Mouse (Mus musculus): ENCODE measurements around the gene Slc9a5.
A peak's percentile ranks its signal among the peaks of the same experiment; 100 is the strongest.

Gene Slc9a5

DNA sequence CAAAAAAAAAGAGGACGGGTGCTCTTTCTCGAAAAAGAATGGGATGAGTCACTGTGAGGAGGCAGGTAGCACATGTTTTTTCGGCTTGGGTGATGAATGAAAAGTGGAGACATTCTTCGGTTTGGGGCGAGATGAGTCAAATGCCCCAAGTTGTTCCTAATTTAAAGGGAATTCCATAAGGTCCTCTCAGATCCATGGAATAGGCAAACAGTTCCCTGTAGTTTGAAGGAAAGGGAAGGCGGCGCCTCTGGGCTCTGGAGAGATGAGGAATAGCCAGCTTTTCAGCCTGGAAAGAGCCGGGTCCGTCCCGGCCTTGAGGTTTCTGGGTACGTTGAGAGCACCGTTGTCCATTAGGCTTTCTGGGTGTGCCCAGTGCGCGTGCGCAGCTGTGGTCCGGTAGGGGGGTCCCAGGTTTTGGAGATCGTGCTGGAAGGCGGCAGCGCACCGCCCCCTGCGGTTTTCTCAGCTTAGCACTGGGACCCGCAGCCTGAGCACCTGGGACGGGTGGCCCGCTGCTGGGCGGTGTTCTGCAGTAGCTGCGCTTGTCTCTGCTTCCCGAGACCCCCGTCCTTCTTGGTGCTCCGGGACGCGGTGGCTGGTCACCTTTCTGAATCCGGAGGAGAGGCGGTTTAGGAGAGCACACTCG is at the start of gene Slc9a5:
TSS of gene Slc9a5 (plus strand) at position 394 of the 646 bp plus-strand sequence.
- peak; percentile 89 for DNase-seq (ENCODE audit: low spot score)

DNA sequence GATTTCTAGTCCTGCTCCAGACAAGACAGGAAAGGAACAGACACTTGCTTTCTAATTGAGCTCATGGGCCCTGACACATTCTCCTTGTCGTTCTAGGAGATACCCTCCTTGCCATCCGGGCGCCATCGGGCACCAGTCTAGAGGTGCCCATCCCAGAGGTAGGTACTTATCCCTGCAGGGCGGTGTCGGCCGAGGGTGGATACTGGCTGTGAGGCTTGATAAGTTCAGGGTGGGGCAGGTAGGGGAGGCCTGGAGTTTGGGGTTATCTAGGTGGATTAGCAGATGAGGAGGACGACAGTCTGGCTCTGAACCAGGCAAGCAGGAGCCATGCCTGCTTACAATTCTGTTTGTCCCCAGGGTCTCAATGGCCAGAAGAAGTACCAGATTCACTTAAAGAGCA is 48.7 kb upstream of the Slc9a5 start:
- no peak for DNase-seq (ENCODE audit: low spot score)

DNA sequence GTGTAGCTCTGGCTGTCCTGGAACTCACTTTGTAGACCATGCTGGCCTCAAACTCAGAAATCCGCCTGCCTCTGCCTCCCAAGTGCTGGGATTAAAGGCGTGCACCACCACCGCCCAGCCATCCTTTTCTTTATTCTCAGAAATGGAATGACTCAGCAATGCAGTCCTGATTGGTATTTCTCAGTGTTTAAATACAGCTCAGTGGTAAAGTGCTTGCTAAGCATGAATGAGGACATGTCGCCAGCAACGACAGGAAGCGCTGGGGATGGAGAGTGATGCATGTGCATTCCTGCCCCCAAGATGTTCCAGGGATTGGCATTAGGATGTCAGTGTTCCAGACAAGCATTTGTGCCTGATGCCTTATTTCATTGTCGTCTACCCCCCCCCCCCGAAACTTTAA is 45.2 kb upstream of the Slc9a5 start:
- no peak for DNase-seq (ENCODE audit: low spot score)

DNA sequence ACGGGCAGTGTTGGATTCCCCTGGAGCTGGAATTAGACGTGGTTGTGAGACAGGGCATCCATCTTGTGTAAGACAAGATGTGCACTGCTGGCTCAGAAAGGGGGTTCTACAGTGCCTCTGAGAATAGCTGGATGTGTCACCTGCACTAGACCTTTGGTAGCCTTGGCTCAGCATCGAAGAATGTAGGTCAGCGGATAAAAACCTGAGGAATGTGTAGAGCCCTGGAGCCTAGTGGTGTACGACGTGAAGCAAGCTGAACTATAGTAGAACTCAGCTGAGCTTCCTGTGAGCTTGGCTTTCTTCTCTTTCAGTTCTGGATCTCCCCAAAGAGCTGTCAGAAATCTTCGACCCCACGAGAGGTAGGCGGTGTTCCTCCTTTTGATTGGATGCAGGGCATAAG is 44.8 kb upstream of the Slc9a5 start:
- DNase-seq (ENCODE audit: low spot score), result no peak

DNA sequence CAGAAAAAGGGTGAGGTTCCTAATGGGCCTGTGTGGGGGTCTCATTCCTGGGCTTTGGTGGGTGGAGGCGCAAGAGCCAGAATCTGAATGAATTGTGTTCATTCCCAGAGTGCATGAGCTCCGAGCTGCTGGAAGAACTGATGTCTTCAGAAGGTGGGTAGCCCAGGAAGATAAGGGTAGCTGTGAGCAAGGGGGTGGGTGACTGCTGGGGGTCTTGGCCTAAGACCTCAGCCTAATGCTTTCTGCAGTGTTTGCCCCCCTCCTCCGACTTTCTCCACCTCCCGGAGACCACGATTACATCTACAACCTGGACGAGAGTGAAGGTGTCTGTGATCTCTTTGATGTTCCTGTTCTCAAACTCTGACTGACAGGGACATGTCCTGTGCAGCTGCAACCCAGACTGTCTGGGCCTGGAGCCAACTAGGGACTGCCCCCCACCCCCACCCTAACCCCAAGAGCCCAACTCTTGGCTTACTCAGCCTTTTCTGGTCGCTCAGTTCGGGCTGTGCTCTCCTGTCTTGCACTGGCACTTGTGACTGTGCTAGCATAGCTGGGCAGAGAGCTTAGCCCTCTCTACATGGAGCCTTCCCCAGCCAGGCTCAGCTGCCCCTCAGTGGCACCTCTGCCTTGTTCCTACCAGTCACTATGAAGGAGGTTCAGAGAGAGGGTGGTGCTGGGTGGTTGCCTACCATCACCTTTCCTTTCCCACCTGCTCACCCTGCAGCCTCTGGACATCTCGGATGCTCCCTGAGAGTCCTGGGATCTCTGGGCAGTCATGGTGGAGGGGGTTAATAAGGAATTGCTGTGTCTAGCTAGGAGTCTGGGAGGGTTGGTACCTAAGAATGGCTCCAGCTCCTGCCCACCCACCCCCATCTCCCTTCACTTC is 44.1 kb upstream of the Slc9a5 start:
- DNase-seq (ENCODE audit: low spot score), result no peak

DNA sequence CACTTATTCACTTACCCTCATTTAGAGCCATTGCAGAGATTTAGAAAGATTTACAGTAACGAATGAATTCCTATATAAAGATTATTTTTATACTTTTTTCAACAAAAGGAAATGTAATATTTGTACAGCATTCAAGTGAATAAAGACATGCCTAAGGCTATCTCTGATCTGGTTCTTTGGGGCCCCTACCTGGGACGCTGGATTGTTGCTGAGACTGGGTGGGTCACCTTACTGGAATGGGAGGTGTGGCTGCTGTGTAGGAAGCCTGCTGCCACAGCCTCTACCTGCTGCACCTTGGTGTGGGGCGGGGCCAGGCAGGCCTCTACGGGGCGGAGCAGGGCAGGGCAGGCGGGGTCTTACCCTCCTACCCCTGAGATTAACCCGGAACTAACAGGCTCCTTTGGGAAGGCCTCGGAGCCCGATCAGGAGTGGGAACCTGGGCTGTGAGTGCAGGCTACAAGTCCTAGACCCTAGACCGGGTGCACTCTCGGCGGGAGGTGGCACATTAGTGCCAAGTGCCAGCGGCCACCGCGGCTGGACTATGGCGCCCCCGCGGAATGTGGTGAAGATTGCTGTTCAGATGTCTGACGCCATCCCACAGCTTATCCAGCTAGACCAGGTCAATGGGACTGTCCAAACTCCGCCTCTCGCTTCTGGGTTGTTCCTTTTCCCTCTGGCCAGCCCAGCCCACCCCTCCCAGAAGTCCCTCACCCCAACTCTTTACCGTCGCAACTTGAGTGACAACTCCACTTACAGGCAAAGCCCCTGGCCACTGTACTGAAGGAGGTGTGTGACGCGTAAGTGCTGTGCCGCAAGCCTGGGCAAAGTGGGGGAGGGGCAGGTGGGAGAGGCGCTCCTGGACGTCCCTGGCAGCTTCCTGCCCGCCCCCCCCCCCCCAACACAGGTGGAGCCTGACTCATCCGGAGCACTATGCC is 43.2 kb upstream of the Slc9a5 start, which contains the start of gene Elmo3:
TSS of gene Elmo3 (plus strand) at position 391 of the 935 bp plus-strand sequence.
- DNase-seq (ENCODE audit: low spot score), result peak; percentile 54

DNA sequence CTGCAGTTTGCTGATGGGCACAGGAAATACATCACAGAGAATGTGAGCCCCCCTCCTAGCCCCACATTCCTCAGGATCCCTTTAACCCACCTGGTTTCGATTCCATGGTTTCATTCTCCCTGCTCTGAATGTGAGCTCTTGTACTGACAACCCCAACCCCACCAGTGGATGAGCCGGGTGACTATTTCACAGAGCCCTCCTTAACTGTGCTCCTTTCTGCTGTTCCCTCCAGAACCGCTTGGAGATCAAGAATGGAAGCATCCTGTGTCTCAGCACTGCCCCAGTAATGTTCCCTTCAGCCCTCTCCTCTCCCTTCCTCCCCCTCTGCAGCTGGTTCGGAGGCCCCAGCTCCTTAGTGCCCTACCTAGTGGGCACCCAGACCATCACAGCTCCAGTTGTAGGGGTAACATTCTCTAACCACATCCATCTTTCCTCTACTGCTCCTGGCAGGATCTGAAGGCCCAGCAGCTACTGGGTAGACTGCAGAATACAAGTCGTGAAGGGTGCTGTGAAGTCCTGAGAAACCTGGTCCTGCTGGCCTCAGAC is 42.4 kb upstream of the Slc9a5 start:
- no peak for DNase-seq (ENCODE audit: low spot score)

DNA sequence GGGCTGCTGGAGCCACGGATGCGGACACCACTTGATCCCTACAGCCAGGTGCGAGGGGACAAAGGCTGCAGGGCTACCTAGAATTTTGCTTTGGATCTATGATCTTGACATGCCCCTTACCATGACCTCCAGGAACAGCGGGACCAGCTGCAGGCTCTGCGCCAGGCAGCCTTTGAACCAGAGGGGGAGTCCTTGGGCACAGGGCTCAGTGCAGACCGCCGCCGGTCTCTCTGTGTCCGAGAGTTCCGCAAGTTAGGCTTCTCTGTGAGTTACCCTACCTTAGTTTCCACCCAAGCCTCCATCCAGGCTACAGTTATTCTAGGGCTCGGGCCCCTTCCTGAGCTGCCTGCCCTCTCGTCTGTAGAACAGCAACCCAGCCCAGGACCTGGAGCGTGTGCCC is 41.0 kb upstream of the Slc9a5 start:
- no peak for DNase-seq (ENCODE audit: low spot score)

DNA sequence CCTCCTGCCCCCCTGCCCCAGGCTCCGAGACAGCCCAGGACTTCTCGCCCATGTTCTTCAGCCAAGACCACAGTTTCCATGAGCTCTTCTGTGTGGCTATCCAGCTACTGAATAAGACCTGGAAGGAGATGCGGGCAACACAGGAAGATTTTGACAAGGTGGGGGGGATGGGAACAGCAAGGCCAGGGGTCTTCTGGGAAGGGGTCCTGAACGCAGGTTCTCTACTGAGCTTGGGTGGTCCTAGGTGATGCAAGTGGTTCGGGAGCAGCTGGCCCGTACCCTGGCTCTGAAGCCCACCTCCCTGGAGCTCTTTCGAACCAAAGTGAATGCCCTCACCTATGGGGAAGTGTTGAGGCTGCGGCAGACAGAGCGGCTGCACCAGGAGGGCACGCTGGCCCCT is 40.2 kb upstream of the Slc9a5 start:
- DNase-seq (ENCODE audit: low spot score), result no peak

DNA sequence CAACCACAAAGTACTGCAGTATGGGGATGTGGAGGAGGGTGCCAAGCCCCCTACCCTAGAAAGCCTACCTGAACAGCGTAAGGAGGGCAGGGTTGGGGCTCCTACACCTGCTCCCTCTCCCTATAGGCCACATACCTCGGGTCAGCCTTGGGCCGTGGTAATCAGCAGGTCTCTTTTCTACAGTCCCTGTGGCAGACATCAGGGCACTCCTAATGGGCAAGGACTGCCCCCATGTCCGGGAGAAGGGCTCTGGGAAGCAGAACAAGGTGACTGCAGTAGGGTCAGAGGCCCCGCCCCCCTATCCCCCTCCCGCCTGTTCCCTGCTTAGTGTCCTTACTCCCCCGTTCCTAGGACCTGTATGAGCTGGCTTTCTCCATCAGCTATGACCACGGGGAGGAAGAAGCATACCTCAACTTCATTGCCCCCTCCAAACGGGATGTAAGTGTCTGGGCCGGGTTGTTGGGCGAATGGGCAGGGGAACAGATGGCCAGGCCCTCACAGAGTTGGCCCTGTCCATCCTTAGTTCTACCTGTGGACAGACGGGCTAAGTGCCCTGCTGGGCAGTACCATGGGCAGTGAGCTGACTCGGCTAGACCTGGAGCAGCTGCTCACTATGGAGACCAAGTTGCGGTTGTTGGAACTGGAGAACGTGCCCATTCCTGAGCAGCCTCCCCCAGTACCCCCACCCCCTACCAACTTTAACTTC is 39.3 kb upstream of the Slc9a5 start:
- no peak for DNase-seq (ENCODE audit: low spot score)

DNA sequence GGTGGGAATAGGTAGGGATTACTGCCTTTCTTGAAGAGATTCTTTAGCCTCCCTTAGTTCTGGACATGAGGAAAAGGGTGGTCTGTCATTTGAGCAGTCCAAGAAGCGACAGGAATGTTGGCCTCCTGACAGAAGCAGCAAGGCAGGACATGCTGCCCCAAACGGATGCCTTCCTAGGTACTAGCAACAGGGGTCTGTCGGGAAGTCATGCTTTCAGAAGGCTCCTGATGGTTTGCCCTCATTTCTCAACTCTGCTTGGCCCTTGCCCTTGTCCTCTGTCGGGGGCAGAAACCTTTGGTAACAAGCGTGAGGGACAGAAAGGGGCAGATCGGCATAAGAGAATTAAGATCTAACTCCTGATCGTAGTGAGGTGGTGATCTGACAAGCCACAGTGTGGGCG is 38.5 kb upstream of the Slc9a5 start:
- DNase-seq (ENCODE audit: low spot score), result no peak

DNA sequence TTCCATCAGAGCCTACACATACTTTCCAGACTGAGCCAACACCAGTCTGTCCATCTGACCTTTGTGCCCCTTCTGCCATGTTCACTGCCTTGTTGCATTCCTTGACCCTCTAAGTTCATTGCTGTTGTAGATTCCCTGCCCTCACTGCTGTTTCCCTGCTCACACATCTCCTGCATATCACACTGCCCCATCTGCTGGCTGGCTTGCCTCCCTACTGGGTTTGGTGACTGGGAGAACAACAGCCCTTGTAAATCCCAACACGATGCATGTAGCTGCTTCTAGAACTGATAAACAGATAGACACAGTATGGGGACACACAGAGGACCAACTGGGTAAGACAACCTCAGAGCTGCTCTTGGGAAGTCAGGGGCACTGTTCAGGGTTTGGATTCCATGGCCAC is 36.9 kb upstream of the Slc9a5 start:
- no peak for DNase-seq (ENCODE audit: low spot score)

DNA sequence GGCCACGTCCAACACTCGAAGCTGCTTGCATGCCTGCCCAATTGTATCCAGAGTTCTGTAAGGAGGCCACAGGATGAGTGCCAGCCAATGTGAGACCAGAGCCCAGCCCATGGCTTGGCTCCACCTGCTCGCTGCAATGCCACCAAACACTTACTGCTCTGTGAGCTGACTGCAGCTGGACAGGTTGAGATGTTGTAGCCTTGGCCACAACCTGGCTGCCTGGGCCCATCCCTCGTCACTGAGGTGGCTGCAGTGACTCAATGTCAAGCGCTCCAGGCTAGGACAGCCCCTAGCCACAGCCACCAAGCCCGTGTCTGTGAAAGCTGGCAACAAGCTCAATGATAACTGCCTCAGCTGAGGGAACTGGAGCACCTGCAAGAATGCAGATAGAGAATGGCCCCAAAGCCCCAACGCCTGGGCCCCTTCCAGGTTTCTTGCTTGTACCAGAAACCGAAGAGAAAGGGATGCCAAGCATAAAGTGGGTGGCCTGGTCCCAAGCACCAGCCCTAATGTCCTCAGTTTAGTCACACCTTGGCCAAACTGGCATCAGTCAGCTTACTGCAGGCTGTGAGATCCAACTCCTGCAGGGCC is 35.7 kb upstream of the Slc9a5 start:
- no peak for DNase-seq (ENCODE audit: low spot score)

DNA sequence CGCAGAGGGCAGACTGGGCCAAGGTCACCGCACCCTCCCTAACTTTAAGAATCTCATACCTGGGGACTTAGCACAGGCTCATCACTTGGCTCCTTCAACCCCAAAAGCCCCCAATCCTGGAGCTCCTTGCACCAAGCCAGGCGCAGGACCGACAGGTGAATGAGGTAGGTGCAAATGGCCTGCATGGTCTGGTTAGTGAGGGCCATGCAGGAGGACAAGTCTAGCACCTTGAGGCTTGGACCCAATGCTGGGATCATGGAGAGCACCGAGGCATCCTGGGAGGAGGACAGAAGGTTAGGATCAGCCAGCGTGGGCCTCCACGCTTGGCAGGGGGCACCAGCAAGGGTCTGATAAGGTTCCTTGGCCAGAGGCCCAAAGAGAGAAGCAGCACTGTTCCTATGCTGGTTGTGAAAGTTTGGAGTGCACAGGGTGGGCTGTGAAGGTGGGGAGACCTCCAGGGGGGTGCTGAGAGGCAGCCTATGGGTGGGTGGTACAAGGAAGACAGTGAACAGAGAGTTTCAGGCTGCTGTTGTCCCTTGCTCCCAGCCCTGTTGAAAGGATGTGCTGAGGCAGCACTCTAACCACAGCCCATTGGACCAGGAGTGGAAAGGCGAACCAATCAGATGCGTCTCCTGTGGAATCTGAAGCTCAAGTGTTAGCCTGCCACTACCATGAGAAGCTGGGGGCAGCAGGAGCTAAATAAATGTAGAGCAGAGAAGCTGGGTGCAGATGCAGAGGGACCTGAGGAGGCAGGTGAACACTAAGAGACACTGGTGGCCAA is 34.8 kb upstream of the Slc9a5 start:
- no peak for DNase-seq (ENCODE audit: low spot score)

DNA sequence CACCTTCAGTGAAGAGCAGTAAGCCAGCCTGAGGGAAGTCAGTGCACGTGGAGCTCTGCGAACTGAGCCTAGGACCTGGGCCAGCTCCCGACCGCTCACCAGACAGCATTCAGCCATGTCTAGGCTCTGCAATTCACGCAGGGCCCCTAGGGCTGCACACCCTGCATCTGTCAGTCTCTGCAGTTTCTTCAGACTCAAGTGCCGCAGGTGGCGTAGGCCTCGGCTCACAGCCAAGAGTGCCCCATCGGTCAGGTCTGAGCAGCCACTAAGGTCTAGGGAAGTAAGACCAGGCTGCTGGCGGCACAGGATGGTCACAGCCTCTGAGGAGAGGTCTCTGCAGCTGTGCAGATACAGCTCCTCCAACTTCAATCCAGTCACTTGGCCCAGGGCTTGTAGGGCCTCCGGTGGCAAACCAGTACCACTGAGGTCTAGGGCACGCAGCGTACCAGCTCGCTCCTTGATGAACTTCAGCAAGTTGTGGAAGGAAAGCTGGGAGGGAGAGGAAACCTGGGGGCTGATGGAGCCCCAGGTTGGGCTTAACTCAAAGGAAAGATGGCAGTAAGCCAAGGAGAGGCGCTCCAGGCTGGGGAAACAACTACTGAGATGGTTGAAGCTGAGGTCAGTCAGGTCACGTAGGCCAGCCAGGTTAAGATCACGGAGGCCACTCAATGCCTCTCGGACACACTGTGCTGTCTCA is 33.4 kb upstream of the Slc9a5 start:
- DNase-seq (ENCODE audit: low spot score), result no peak

DNA sequence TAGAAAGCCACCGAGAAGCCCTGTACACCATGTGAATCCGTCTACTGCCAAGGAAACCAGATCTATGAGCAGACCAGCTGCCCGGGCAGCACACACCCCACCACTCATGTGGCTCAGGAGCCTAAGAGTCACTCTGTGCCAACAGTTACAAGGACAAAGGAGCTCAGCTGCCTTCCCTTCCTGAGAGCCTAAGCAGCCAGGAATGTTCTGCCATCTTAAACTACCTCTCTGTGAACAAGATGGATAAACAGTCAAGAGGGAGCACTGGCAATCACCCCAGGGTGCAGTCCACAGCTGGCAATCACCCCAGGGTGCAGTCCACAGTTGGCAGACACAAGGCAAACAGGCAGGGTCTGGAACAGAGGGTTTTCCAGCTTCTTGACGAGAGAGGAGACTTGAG is 30.7 kb upstream of the Slc9a5 start:
- DNase-seq (ENCODE audit: low spot score), result no peak

DNA sequence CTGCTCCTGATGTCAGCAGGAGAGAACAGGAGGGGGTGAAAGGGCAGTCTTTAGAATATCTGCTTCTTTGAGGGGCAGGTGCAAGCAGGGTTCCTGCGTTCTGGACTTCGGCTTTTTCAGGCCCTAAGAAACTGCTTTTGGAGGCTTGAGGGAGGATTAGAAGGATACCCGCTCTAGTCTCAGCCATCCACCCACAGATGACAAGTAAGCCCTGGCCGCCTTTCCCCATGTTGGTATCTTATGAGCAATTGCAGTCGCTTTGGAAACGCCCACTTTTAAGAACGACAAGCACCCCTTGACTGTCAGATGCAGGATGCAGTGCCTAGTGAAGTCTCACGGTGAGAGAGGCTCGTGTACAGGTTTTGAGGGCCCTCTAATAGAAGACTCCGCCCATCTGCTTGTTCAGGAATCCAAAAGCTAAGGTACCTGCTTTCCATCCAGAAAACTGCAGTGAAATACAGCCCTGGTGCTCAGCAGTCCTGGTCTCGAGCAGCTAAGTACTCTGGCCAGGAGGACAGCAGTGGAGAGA is 29.9 kb upstream of the Slc9a5 start:
- DNase-seq (ENCODE audit: low spot score), result no peak

DNA sequence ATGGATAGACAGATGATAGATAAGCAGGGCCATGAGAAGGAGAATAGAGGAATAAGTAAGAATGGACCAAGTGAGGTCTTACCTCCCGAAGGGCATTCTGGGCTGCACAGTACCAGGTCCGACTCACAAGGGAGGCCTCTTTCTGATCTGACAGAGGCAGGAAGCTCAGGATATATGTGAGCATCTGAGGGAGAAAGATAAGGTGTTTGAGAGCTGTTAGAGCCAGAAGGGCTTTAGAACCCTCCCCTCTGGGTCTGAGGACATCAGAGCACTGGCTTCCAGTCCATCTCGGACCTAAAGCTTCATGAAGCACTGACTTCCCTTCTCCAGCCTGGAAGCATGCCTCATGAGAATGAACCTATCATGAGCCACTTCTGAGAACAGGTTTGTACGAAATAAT is 25.5 kb upstream of the Slc9a5 start:
- DNase-seq (ENCODE audit: low spot score), result no peak

DNA sequence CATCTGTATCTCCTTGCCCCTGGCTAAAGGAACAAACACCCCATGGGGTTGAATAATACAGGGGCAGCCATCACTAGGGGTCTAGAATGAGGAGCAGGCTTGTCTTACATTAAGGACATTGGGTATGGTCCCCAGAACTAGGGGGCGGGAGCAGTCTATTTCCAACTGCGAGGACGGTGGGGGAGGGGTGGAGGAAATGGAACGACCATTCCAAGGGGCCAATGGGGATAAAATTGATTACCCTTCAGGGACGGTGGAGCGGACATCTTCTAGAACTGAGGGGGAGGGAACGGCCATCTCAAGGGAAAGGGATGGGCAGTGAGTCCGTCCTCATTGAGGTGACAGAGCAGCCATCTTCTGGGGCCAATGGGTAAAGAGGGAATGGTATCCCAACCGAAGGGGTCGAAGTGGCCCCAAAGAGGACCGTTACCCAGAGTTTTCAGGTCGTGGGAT is 23.0 kb upstream of the Slc9a5 start:
- peak; percentile 61 for DNase-seq (ENCODE audit: low spot score)
